Mouse (Mus musculus): ENCODE measurements around the gene Defa23.
"Not testable (repeated sequence)": the region's sequence is repeated elsewhere in the genome, so short reads cannot be mapped to it uniquely, and the experiment has no call there.

Defa23 gene

DNA sequence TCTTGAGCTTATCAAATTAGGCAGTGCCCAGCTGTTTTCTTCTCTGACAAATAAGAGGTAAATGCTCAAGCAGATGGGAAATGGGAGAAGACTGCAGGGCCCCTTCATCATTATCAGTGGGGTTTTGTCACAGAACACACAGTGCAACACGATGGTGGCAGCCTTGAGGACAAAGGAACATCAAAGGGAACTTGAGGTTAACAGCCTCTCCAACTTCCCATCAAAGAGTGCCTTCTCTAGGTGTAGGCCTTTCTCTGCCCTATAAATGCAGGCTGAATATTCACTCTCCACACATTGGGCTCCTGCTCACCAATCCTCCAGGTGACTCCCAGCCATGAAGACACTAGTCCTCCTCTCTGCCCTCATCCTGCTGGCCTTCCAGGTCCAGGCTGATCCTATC lies at the start of gene Defa23:
TSS of gene Defa23 (plus strand) at position 301 of the 400 bp plus-strand sequence.
- not testable (repeated sequence) for DNase-seq

GRCm38 (mm10) chr8:21006801-21007200 lies 48.0 kb upstream of the Defa23 start:
- no peak for DNase-seq

DNA sequence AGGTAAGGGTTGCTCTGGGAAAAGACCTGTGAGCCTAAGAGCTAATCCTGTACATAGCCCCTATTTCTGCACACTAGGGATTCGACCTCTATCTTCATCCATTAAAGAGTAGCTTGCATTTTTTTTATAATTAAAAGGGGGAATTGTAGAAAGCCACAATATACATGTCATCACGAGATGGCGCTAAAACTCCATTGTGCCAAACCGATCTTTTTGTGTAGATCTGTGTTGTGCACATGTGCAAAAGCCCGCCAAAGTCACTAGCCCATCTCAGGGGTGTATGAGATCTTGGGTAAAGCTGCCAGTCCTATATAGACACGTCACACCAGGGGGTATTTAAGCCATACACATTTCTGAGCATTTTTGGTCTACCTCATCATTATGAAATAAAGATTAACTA lies 46.3 kb upstream of the Defa23 start:
- not testable (repeated sequence) for DNase-seq

DNA sequence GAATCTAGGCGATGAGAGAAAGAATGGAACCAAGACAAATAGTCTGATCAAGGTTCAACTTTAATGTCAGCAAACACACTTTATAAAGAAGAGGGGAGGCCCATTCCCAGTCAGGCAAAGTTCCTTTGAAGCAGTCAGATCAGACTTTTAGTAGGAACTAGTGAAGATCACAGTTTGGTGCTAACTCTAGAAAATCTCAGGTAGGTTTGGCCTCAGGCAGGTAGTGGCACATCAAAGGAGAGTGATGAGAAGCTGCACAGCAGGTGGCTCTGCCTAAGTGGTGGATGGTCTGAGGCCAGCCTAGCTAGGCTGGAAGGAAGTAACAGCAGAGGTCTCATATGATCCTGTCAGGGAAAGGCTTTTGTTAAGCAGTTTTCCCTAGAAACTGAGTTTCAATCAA lies 44.3 kb upstream of the Defa23 start:
- DNase-seq = not testable (repeated sequence)

GRCm38 (mm10) chr8:21025245-21025644 lies 29.6 kb upstream of the Defa23 start, which contains the start of gene Defa21:
Defa21 (plus strand) TSS chr8:21025545.
- not testable (repeated sequence) for DNase-seq

GRCm38 (mm10) chr8:21064738-21065137 lies 9.9 kb downstream of the Defa23 start, which contains the start of gene Defa35:
Defa35 (plus strand) TSS chr8:21065038.
- DNase-seq = not testable (repeated sequence)

GRCm38 (mm10) chr8:21084142-21084541 lies 29.3 kb downstream of the Defa23 start, which contains the start of gene Defa25:
Defa25 (plus strand) TSS chr8:21084442.
- not testable (repeated sequence) for DNase-seq

GRCm38 (mm10) chr8:21093106-21093505 lies 38.3 kb downstream of the Defa23 start:
- DNase-seq = no peak

- not testable (repeated sequence) for DNase-seq
These were observed 41.1 kb downstream of the Defa23 start, which contains the start of gene Gm14851 for GRCm38 (mm10) chr8:21095950-21096349. Gm14851 (minus strand) TSS chr8:21096050.

Data from kidney, postnatal 14 days (tissue).